Mouse (Mus musculus) common myeloid progenitor, adult 5-6 weeks (primary cell): Measurements from ENCODE around the gene Irs2. TPM values are rescaled to one million over a fixed set of nuclear protein-coding genes. Genes with fewer than 3 reads are reported as not detected.

Experiments used
- ATAC-seq: replicated peaks from 2 replicates; pipeline ENCODE4 v1.8.0; 2016; ENCODE audit warnings: low read depth, mild to moderate bottlenecking, moderate TSS enrichment, inconsistent platforms; ENCODE audit not compliant: poor library complexity, severe bottlenecking
- total RNA-seq: library from RNA; stranded (forward); fragments of 200-1000, 187-1606 nt; gene quantifications from 2 replicates; pipeline ENCODE4 v1.2.3, GENCODE M21; 2017

The Irs2 gene
- total RNA-seq, 1 experiment from 2014 or later: 4.0 TPM

GRCm38 (mm10) chr8:11010398-11010797, 2.1 kb upstream of the Irs2 start:
- ATAC-seq: no peak

GRCm38 (mm10) chr8:11009431-11010071, 1.3 kb upstream of the Irs2 start:
- 0 out of 2 replicates have a peak, but pooled peaks have one; percentile 1 for ATAC-seq

- peak; percentile 86 for ATAC-seq
These were observed 673 bp upstream of the Irs2 start for GRCm38 (mm10) chr8:11008842-11009420.

- ATAC-seq: no peak
These were observed 478 bp downstream of the Irs2 start for GRCm38 (mm10) chr8:11007581-11008378.

- peak; percentile 55 for ATAC-seq
These were observed 1.2 kb downstream of the Irs2 start for GRCm38 (mm10) chr8:11007001-11007580.

GRCm38 (mm10) chr8:11006276-11006630, 2.0 kb downstream of the Irs2 start:
- no peak for ATAC-seq

- no peak for ATAC-seq
These were observed 2.6 kb downstream of the Irs2 start for GRCm38 (mm10) chr8:11005460-11006275.

- no peak for ATAC-seq
These were observed 3.3 kb downstream of the Irs2 start for GRCm38 (mm10) chr8:11004781-11005459.

GRCm38 (mm10) chr8:11003917-11004470, 4.3 kb downstream of the Irs2 start:
- ATAC-seq: no peak

GRCm38 (mm10) chr8:11003253-11003652, 5.0 kb downstream of the Irs2 start:
- peak; percentile 22 for ATAC-seq

GRCm38 (mm10) chr8:11002816-11003215, 5.4 kb downstream of the Irs2 start:
- no peak for ATAC-seq

GRCm38 (mm10) chr8:11001062-11001549, 7.2 kb downstream of the Irs2 start:
- peak; percentile 62 for ATAC-seq

GRCm38 (mm10) chr8:10999538-10999937, 8.7 kb downstream of the Irs2 start:
- ATAC-seq: no peak

GRCm38 (mm10) chr8:10996247-10996646, 12.0 kb downstream of the Irs2 start:
- ATAC-seq: 0 out of 2 replicates have a peak, but pooled peaks have one; percentile 21

GRCm38 (mm10) chr8:10995756-10996155, 12.5 kb downstream of the Irs2 start:
- ATAC-seq: no peak

- ATAC-seq: no peak
These were observed 13.8 kb downstream of the Irs2 start for GRCm38 (mm10) chr8:10994390-10994954.

GRCm38 (mm10) chr8:10993582-10994216, 14.6 kb downstream of the Irs2 start:
- ATAC-seq: no peak

GRCm38 (mm10) chr8:10992081-10992480, 16.2 kb downstream of the Irs2 start:
- no peak; the same call in 1 of the 2 replicates for ATAC-seq
